Mouse (Mus musculus) erythroblast, adult 5-6 weeks (primary cell): ENCODE measurements around the gene Selenos. TPM values are rescaled to one million over a fixed set of nuclear protein-coding genes. Genes with fewer than 3 reads are reported as not detected.

Experiments
- total RNA-seq, 2 experiments: library from RNA; stranded (forward) in 1 of 2; stranded (reverse) in 1 of 2; fragments of 150-400 nt in 1 of 2; fragments of 200-764, 138-1000 nt in 1 of 2; gene quantifications; 2 replicates each; pipeline versions ENCODE4 v1.2.3 to v1.2.4; 2015 to 2017; ENCODE audit warnings: low replicate concordance in 2 of 2

Gene Selenos
- total RNA-seq, 2 experiments from 2014 or later: 14.8 to 27.7 TPM

Other genes starting within 250 kb of the Selenos start
- gene Pcsk6, start 217.9 kb upstream of the Selenos start, total RNA-seq (2015; ENCODE audit: low replicate concordance): not detected in 2 replicates
- gene Pcsk6, start 217.9 kb upstream of the Selenos start, total RNA-seq (2017; ENCODE audit: low replicate concordance): not detected in 2 replicates
- gene Gm45213, start 36.0 kb upstream of the Selenos start, total RNA-seq (2015; ENCODE audit: low replicate concordance): not detected in 2 replicates
- not detected in 2 replicates for gene Gm45213, start 36.0 kb upstream of the Selenos start, total RNA-seq (2017; ENCODE audit: low replicate concordance)
- gene Snrpa1, start 20.6 kb upstream of the Selenos start, total RNA-seq (2015; ENCODE audit: low replicate concordance): 22.6 and 33.0 TPM in 2 replicates
- 14.6 and 24.2 TPM in 2 replicates for gene Snrpa1, start 20.6 kb upstream of the Selenos start, total RNA-seq (2017; ENCODE audit: low replicate concordance)
- gene Chsy1, start 29.9 kb downstream of the Selenos start, total RNA-seq (2015; ENCODE audit: low replicate concordance): 6.7 and 8.5 TPM in 2 replicates
- 7.8 and 11.7 TPM in 2 replicates for gene Chsy1, start 29.9 kb downstream of the Selenos start, total RNA-seq (2017; ENCODE audit: low replicate concordance)